Mouse (Mus musculus) embryonic fibroblast, embryonic 13.5 days (primary cell): Measurements from ENCODE around the gene Dlg3.

Experiments
- CTCF ChIP-seq: IDR thresholded peaks from 2 replicates; pipeline ENCODE4 v1.5.1; 2011; ENCODE audit warnings: mild to moderate bottlenecking, control low read depth, low read length, moderate library complexity, borderline replicate concordance; ENCODE audit not compliant: insufficient read depth
- POLR2A ChIP-seq: IDR thresholded peaks from 2 replicates; pipeline ENCODE4 v1.6.1; 2011; ENCODE audit warnings: low read depth, mild to moderate bottlenecking, control low read depth, low read length, moderate library complexity

GRCm38 (mm10) chrX:100802034-100802433 is 34.5 kb downstream of the Dlg3 start:
- TF ChIP-seq CTCF (no peak), POLR2A (no peak)
